Mouse (Mus musculus) stomach, postnatal 0 days (tissue): ENCODE data around the gene Cdkn1a. TPM values are rescaled to one million over a fixed set of nuclear protein-coding genes. Genes with fewer than 3 reads are reported as not detected.

Experiments used
- ATAC-seq: fragments of 200-750 bp; cut with Nextera tagmentation; 2 replicates; pipeline ENCODE4 v1.8.0; 2017; ENCODE audit not compliant: low FRiP score, low TSS enrichment
- DNase-seq: peaks from one replicate; pipeline ENCODE4 v3.0.0-alpha.2; 2016; ENCODE audit warnings: low spot score
- H3K27ac ChIP-seq: fragments of 300-500 bp; sonication (generic); replicated peaks from 2 replicates; pipeline ENCODE4 v1.5.1; 2014; ENCODE audit warnings: mild to moderate bottlenecking, control low read depth
- H3K27me3 ChIP-seq: fragments of 300-500 bp; sonication (generic); 2 replicates; pipeline ENCODE4 v1.6.1; 2014; ENCODE audit warnings: low read length; ENCODE audit not compliant: control insufficient read depth, insufficient read depth
- H3K36me3 ChIP-seq: fragments of 300-500 bp; sonication (generic); 2 replicates; pipeline ENCODE4 v1.6.1; 2014; ENCODE audit warnings: low read length, mixed read lengths; ENCODE audit not compliant: control insufficient read depth, insufficient read depth
- H3K4me1 ChIP-seq: fragments of 300-500 bp; sonication (generic); replicated peaks from 2 replicates; pipeline ENCODE4 v1.6.1; 2014; ENCODE audit warnings: antibody characterized with exemption; ENCODE audit not compliant: control insufficient read depth, insufficient read depth
- H3K4me2 ChIP-seq: fragments of 300-500 bp; sonication (generic); replicated peaks from 2 replicates; pipeline ENCODE4 v1.6.1; 2014; ENCODE audit warnings: low read depth, mild to moderate bottlenecking, control low read depth, moderate library complexity
- H3K4me3 ChIP-seq: fragments of 300-500 bp; sonication (generic); 2 replicates; pipeline ENCODE4 v1.5.1; 2014; ENCODE audit warnings: low read depth, low read length, control low read depth
- H3K9ac ChIP-seq: fragments of 300-500 bp; sonication (generic); 2 replicates; pipeline ENCODE4 v1.6.1; 2014; ENCODE audit warnings: mild to moderate bottlenecking, low read length, control low read depth, mixed read lengths
- H3K9me3 ChIP-seq: fragments of 300-500 bp; sonication (generic); 2 replicates; pipeline ENCODE4 v1.6.1; 2016; ENCODE audit warnings: low read length; ENCODE audit not compliant: control insufficient read depth
- CTCF ChIP-seq: IDR thresholded peaks from 2 replicates; pipeline ENCODE4 v1.5.1; 2016; ENCODE audit warnings: antibody characterized with exemption, low read depth, mild to moderate bottlenecking, moderate library complexity
- EP300 ChIP-seq: optimal IDR thresholded peaks from 2 replicates; pipeline ENCODE3; 2016; ENCODE audit warnings: antibody characterized with exemption
- WGBS: fragments of 180-500 bp; shearing (Covaris S2); extraction: QIAGEN DNeasy Blood & Tissue Kit; methylation state at CpG from one replicate; pipeline ENCODE4 v1.1.7; 2014; 5-methylcytosine and 5-hydroxymethylcytosine counted together
- polyA plus RNA-seq: library from polyadenylated mRNA; unstranded; fragments of >200 nt; fragmentation: Nextera tagmentation; extraction: Ambion mirVana; gene quantifications from 2 replicates; pipeline ENCODE4 v1.2.1, GENCODE M21; 2015

The Cdkn1a gene
- polyA plus RNA-seq, 1 experiment from 2014 or later: 484 TPM

DNA sequence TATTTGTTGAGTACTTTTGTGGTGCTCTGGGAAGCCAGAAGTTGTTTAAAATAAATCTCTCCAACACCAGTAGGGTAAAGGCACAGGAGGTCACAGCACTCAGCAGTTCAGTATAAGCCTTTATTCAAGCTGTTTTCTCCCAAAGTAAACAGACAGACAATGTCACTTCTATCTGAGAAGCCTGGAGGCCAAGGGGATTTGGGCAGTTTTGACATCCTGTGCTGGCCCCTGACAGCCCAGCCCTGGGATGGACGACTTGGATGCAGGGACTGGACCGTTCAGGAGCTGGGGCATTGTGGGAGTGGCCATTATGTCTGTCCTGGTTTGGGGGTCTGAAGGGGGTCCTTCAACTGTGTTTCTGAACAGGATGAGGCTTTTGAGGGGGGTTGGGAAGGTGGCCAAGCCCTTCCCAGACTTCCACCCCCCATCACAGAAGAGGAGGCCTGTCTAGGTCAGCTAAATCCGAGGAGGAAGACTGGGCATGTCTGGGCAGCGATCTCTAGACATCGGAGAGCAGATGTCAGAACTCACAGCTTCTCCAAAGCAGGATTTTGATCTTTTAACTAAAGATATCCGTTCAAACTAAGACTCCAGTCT lies 670 bp downstream of the Cdkn1a start:
- Histone ChIP-seq H3K9me3 (no peaks in the 10 kb centered on the region), H3K27me3 (no peaks in the 10 kb centered on the region), H3K4me3 (no peak overlapping the region), H3K4me2 (no peak overlapping the region), H3K4me1 (0 out of 2 replicates have a peak, but pooled peaks cover 2% of the 10 kb centered on the region), H3K9ac (no peak overlapping the region), H3K27ac (no peak overlapping the region), H3K36me3 (no peaks in the 10 kb centered on the region)
- ATAC-seq (no peak), DNase-seq (no peak)
- WGBS: 32% methylated on average over 6 of the region's 6 CpGs
- TF ChIP-seq CTCF: no peak
- TF ChIP-seq EP300: no peak

DNA sequence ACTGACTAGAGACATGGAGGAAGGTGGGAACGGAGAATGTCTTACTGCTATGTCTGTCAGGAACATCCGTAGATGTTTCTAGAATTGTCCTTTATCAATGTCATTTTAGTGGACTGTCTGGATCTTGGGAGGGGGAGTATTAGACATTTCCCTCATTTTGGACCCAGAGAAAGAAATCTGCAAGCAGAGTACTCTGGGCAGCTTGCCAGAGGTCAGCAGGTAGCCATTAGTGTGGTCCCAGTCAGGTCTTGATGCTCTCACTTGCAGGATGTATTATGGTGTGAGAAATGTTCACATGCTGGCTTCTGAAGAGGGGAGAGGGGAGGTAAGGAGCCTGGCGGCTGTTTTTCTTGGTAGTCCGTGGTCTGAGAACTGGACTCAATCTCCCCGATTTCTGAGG lies 1.7 kb downstream of the Cdkn1a start:
- TF ChIP-seq CTCF (no peak), EP300 (no peak)
- H3K4me2 ChIP-seq: no peak overlapping the region
- DNase-seq: no peak
- WGBS: 48% methylated on average over 5 of the region's 5 CpGs
- no peaks in the 10 kb centered on the region for H3K36me3 ChIP-seq
- no peak overlapping the region for H3K9ac ChIP-seq
- H3K9me3 ChIP-seq: no peaks in the 10 kb centered on the region
- H3K4me3 ChIP-seq: no peak overlapping the region
- H3K27ac ChIP-seq: no peak overlapping the region
- ATAC-seq: no peak
- 0 out of 2 replicates have a peak, but pooled peaks cover 2% of the 10 kb centered on the region for H3K4me1 ChIP-seq
- no peaks in the 10 kb centered on the region for H3K27me3 ChIP-seq

DNA sequence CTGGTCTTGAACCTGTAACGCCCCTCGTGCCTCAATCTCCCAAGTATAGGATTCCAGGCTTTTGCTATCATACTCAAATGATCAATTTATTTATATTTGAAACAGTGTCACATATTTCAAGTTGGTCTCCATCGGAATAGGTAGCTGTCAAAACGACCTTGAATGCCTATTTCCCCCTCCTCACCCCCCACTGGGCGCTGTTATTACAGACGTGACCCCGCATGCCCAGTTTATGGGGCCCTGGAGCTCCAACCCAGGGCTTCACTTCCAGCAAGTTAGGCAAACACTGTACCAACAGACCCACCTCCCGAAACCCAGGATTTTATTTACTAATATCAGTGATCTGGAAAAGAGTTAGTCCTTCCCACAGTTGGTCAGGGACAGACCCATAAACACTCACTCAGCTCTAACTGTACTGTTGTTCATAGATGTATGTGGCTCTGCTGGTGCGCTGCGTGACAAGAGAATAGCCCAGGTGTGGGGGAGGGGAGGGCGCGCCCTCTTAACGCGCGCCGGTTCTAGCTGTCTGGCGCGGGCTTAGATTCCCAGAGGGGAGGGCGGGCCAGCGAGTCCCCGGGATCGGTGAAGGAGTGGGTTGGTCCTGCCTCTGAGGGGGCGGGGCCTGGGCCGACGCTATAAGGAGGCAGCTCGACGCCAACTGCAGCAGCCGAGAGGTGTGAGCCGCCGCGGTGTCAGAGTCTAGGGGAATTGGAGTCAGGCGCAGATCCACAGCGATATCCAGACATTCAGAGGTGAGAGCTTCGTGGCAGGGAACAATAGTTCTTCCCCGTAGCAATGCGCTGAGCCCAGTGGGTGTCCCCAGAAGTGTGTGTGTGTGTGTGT lies 2.6 kb downstream of the Cdkn1a start:
- TF ChIP-seq EP300: no peak
- TF ChIP-seq CTCF: no peak
- Histone ChIP-seq H3K4me1 (0 out of 2 replicates have a peak, but pooled peaks cover 2% of the 10 kb centered on the region), H3K9me3 (no peaks in the 10 kb centered on the region), H3K27me3 (no peaks in the 10 kb centered on the region), H3K4me3 (peak overlapping the region; percentile 65), H3K27ac (peak overlapping the region; percentile 93), H3K36me3 (no peaks in the 10 kb centered on the region), H3K4me2 (peak overlapping the region; percentile 92), H3K9ac (peak overlapping the region; percentile 82)
- peak; percentile 84 for ATAC-seq
- DNase-seq: peak; percentile 97
- WGBS: 8% methylated on average over 36 of the region's 36 CpGs

DNA sequence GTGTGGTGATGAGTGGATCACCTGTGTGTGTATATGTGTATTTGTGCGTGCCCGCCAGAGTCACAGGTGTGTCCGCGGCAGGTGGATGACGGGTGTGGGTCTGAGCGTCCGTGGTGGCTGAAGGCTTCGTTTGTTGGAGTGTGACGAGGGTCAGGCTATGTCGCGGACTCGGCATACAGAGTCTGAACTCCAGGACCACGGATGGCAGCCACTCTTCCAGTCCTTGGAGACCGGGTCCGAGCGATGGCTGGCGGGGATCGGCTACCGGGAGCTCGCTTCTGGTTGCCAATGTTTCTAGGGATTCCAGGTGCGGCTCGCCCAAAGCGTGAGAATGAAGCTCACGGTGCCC lies 3.2 kb downstream of the Cdkn1a start:
- DNase-seq: no peak
- no peak for ATAC-seq
- under 1% methylated on average over 23 of the region's 24 CpGs for WGBS
- no peaks in the 10 kb centered on the region for H3K27me3 ChIP-seq
- H3K27ac ChIP-seq: peak overlapping the region; percentile 93
- H3K4me3 ChIP-seq: peak overlapping the region; percentile 65
- TF ChIP-seq CTCF (no peak), EP300 (no peak)
- H3K4me2 ChIP-seq: peak overlapping the region; percentile 92
- H3K36me3 ChIP-seq: peaks cover 5% of the 10 kb centered on the region; the same call in 1 of the 2 replicates
- peak overlapping the region; percentile 82 for H3K9ac ChIP-seq
- no peaks in the 10 kb centered on the region for H3K9me3 ChIP-seq
- H3K4me1 ChIP-seq: 0 out of 2 replicates have a peak, but pooled peaks cover 2% of the 10 kb centered on the region

DNA sequence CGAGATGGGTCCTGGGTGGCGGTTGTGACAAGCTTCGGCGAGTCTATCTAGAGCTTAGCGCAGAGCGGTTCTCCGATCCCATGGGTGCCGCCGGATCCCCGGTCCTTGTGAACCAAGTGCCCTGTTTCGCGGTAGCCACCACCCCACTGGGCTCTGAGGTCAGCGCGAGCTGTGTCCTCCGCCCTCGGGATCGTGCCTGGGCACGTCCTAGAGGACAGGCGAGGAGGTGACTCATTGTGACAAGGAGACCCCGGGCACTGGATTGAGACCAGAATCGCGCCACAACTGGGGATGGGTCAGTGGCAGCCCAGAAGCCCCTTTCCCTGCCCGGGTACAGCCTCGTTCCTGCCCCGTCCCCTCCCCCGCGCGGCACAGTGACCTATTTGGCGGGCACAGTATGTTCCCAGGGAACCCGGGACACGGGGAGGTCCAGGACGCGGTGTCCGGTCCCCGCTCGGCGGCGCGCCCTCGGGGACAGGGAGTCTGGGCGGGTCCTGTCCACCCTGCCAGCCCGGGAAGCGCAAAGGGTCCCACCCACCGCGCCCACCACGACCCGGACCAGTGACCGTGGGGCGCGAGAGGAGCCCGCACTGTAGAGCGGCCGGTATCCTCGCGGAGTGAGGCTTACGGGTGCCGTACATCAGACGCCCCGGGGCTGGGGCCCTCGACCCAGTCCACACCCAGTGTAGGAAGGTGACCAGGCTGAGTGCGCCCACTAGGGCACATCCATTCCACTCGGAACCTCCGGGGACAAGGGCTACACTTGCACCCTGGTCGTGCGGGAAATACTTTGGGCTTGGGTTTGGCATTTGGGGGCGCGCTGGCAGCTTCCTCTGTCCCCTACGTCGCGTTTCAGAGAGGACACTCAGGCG lies 3.8 kb downstream of the Cdkn1a start:
- Histone ChIP-seq H3K4me2 (peak overlapping the region; percentile 92), H3K27ac (peak overlapping the region; percentile 93), H3K36me3 (peaks cover 5% of the 10 kb centered on the region; the same call in 1 of the 2 replicates), H3K9ac (peak overlapping the region; percentile 82), H3K9me3 (no peaks in the 10 kb centered on the region), H3K4me3 (peak overlapping the region; percentile 65), H3K27me3 (no peaks in the 10 kb centered on the region), H3K4me1 (0 out of 2 replicates have a peak, but pooled peaks cover 2% of the 10 kb centered on the region)
- DNase-seq: peak; percentile 74
- TF ChIP-seq CTCF (no peak), EP300 (no peak)
- peak; percentile 49 for ATAC-seq
- under 1% methylated on average over 69 of the region's 71 CpGs for WGBS
